Mouse (Mus musculus) intestine, postnatal 0 days (tissue): ENCODE results near the gene Slc33a1. TPM values are rescaled to one million over a fixed set of nuclear protein-coding genes. Genes with fewer than 3 reads are reported as not detected.

Source experiments
- ATAC-seq: fragments of 200-750 bp; cut with Nextera tagmentation; 2 replicates; pipeline ENCODE4 v1.8.0; 2017; ENCODE audit warnings: mild to moderate bottlenecking, moderate TSS enrichment, moderate library complexity
- H3K27ac ChIP-seq: fragments of 300-500 bp; sonication (generic); 2 replicates; pipeline ENCODE4 v1.5.1; 2014; ENCODE audit warnings: mild to moderate bottlenecking, low read depth, low read length, moderate library complexity
- H3K27me3 ChIP-seq: fragments of 300-500 bp; sonication (generic); replicated peaks from 2 replicates; pipeline ENCODE4 v1.6.1; 2014; ENCODE audit warnings: low read length, mixed read lengths; ENCODE audit not compliant: control insufficient read depth, insufficient read depth
- H3K36me3 ChIP-seq: fragments of 300-500 bp; sonication (generic); 2 replicates; pipeline ENCODE4 v1.6.1; 2014; ENCODE audit warnings: mild to moderate bottlenecking, moderate library complexity; ENCODE audit not compliant: control insufficient read depth, insufficient read depth
- H3K4me1 ChIP-seq: fragments of 300-500 bp; sonication (generic); replicated peaks from 2 replicates; pipeline ENCODE4 v1.6.1; 2014; ENCODE audit warnings: antibody characterized with exemption, low read length, mixed read lengths; ENCODE audit not compliant: control insufficient read depth, insufficient read depth
- H3K4me2 ChIP-seq: fragments of 300-500 bp; sonication (generic); replicated peaks from 2 replicates; pipeline ENCODE4 v1.6.1; 2014; ENCODE audit warnings: low read depth, mild to moderate bottlenecking, moderate library complexity
- H3K4me3 ChIP-seq: fragments of 300-500 bp; sonication (generic); 2 replicates; pipeline ENCODE4 v1.5.1; 2014; ENCODE audit warnings: low read depth, low read length
- H3K9ac ChIP-seq: fragments of 300-500 bp; sonication (generic); 2 replicates; pipeline ENCODE4 v1.6.1; 2014; ENCODE audit warnings: mild to moderate bottlenecking, low read depth, low read length
- H3K9me3 ChIP-seq: fragments of 300-500 bp; sonication (generic); 2 replicates; pipeline ENCODE4 v1.6.1; 2016; ENCODE audit warnings: mixed run types; ENCODE audit not compliant: control insufficient read depth
- CTCF ChIP-seq: sonication (generic); IDR thresholded peaks from 2 replicates; pipeline ENCODE4 v1.5.1; 2016; ENCODE audit warnings: low read depth, mild to moderate bottlenecking, control low read depth, antibody characterized with exemption, moderate library complexity
- WGBS: fragments of 180-500 bp; shearing (Covaris S2); extraction: QIAGEN DNeasy Blood & Tissue Kit; methylation state at CpG from one replicate; pipeline ENCODE4 v1.1.7; 2014; 5-methylcytosine and 5-hydroxymethylcytosine counted together
- polyA plus RNA-seq: library from polyadenylated mRNA; unstranded; fragments of >200 nt; fragmentation: Nextera tagmentation; extraction: Ambion mirVana; gene quantifications from 2 replicates; pipeline ENCODE4 v1.2.1, GENCODE M21; 2015

The Slc33a1 gene
- polyA plus RNA-seq, 1 experiment from 2014 or later, result 22.4 TPM

GRCm38 (mm10) chr3:63892154-63892553 lies 72.4 kb downstream of the Slc33a1 start:
- TF ChIP-seq CTCF, result no peak
- H3K4me2 ChIP-seq, result peak overlapping the region; percentile 40; the same call in 1 of the 2 replicates
- H3K4me3 ChIP-seq, result no peak overlapping the region
- no peaks in the 10 kb centered on the region for H3K4me1 ChIP-seq
- H3K27ac ChIP-seq, result no peak overlapping the region
- H3K27me3 ChIP-seq, result no peaks in the 10 kb centered on the region
- WGBS, result 42% methylated on average over 3 of the region's 3 CpGs
- ATAC-seq, result no peak
- no peaks in the 10 kb centered on the region for H3K36me3 ChIP-seq
- no peak overlapping the region for H3K9ac ChIP-seq
- no peaks in the 10 kb centered on the region for H3K9me3 ChIP-seq

Other genes with a start within 250 kb of the Slc33a1 start
- gene Plch1, start 65.3 kb downstream of the Slc33a1 start, polyA plus RNA-seq, result 2.2 and 2.6 TPM in 2 replicates
- gene E130311K13Rik, start 35.3 kb downstream of the Slc33a1 start, polyA plus RNA-seq, result 3.4 and 3.7 TPM in 2 replicates
- gene Gmps, start 11.3 kb upstream of the Slc33a1 start, polyA plus RNA-seq, result 11.5 and 12.4 TPM in 2 replicates
- gene Vmn2r1, start 116.8 kb upstream of the Slc33a1 start, polyA plus RNA-seq, result 0.01 and 0.07 TPM in 2 replicates
- 0.05 and 0.08 TPM in 2 replicates for gene Vmn2r2, start 177.2 kb upstream of the Slc33a1 start, polyA plus RNA-seq